Mouse (Mus musculus): ENCODE measurements at regions not wholly inside any gene's neighbourhood (a gene's known extent, or its start where the extent isn't known, plus 50 kb on each side); places are given as distances from the start of the nearest gene placed in this dataset.

DNA sequence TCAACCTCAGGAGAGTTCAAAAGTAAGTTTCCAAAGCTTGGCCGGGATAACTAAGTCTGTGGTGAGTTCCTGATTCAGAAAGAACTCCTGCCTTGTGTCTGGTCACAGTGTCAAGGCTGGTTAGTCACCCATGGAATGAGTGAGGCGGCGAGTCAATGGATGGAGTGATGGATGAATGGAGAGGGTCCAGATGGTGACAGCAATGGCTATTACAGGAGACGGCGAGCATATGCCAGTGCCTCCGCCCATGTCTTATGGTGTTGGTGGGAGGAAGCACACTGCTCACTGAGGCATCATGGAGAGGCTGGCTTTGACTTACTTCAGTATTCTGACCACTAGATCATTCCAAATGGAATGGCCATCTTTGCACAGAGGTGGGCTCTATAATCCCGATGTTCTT lies 154.8 kb upstream of the Gm4791 start:
- TF ChIP-seq CTCF (conservative IDR thresholded peaks at IDR 0.05; ENCODE audit: low read length) (no peak), NANOG (IDR thresholded peaks at IDR 0.05; ENCODE audit: borderline replicate concordance, low read length) (no peak)
